Mouse (Mus musculus) erythroblast, embryonic 14.5 days (primary cell): Measurements from ENCODE around the gene Snx12.

Experiments used
- GATA1 ChIP-seq: IDR thresholded peaks from 2 replicates; pipeline ENCODE4 v1.6.1; 2012; ENCODE audit warnings: low read length, inconsistent platforms, mixed read lengths
- TAL1 ChIP-seq: IDR thresholded peaks from 3 replicates; pipeline ENCODE4 v1.6.1; 2012; ENCODE audit warnings: low read length, inconsistent platforms, mixed read lengths

DNA sequence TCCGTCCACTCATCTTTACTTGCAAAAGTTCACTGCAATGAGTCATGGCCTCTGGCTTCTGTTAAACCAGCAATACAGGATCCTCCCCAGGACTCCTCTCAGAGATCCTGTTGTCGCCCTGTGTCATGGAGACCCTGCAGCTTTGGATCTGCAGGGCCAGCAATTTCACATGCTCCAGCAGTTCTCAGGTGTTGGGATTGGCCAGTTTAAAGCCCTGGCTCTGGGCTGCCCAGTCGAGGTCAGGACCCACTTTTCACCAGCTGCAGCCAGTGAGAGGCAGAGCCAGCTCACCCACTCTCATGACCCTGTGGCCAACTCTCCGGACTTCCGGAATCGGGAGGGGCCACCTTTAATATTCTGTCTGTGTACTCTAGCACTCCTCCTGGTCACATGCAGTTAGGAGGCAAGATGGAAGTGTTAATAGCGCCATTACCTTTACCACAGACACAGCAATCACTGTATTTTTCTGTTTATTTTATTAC, 95.8 kb downstream of the Snx12 start:
- TF ChIP-seq GATA1, result no peak
- TF ChIP-seq TAL1, result no peak
